Mouse (Mus musculus) heart, postnatal 0 days (tissue): ENCODE measurements around the gene Cdc42bpb. TPM values are rescaled to one million over a fixed set of nuclear protein-coding genes. Genes with fewer than 3 reads are reported as not detected.

ENCODE experiments used
- ATAC-seq: fragments of 200-750 bp; cut with Nextera tagmentation; 2 replicates; pipeline ENCODE4 v1.8.0; 2017; ENCODE audit warnings: low read depth, moderate number of reproducible peaks, moderate library complexity; ENCODE audit not compliant: insufficient read depth
- DNase-seq: peaks from one replicate; pipeline ENCODE4 v3.0.0-alpha.2; 2016; ENCODE audit warnings: low spot score
- H3K27ac ChIP-seq: fragments of 300-500 bp; sonication (generic); 2 replicates; pipeline ENCODE4 v1.5.1; 2014; ENCODE audit warnings: low read depth, mild to moderate bottlenecking
- H3K27me3 ChIP-seq: fragments of 300-500 bp; sonication (generic); 2 replicates; pipeline ENCODE4 v1.6.1; 2014; ENCODE audit warnings: low read length, mixed read lengths; ENCODE audit not compliant: control insufficient read depth, insufficient read depth
- H3K36me3 ChIP-seq: fragments of 300-500 bp; sonication (generic); replicated peaks from 2 replicates; pipeline ENCODE4 v1.6.1; 2014; ENCODE audit warnings: low read length, mixed read lengths; ENCODE audit not compliant: control insufficient read depth, insufficient read depth
- H3K4me1 ChIP-seq: fragments of 300-500 bp; sonication (generic); 2 replicates; pipeline ENCODE4 v1.6.1; 2014; ENCODE audit warnings: antibody characterized with exemption; ENCODE audit not compliant: control insufficient read depth, insufficient read depth
- H3K4me2 ChIP-seq: fragments of 300-500 bp; sonication (generic); 2 replicates; pipeline ENCODE4 v1.6.1; 2014; ENCODE audit warnings: low read depth, mild to moderate bottlenecking, low read length, moderate library complexity
- H3K4me3 ChIP-seq: fragments of 300-500 bp; sonication (generic); 2 replicates; pipeline ENCODE4 v1.5.1; 2014; ENCODE audit warnings: low read depth, low read length
- H3K9ac ChIP-seq: fragments of 300-500 bp; sonication (generic); replicated peaks from 2 replicates; pipeline ENCODE4 v1.6.1; 2014; ENCODE audit warnings: low read depth, low read length, mixed read lengths
- H3K9me3 ChIP-seq: fragments of 300-500 bp; sonication (generic); replicated peaks from 2 replicates; pipeline ENCODE4 v1.6.1; 2016; ENCODE audit warnings: low read length; ENCODE audit not compliant: control insufficient read depth
- CTCF ChIP-seq: IDR thresholded peaks from 2 replicates; pipeline ENCODE4 v1.5.1; 2016; ENCODE audit warnings: antibody characterized with exemption, control low read depth, low read depth
- EP300 ChIP-seq: IDR thresholded peaks from 2 replicates; pipeline ENCODE4 v1.6.1; 2016; ENCODE audit warnings: antibody characterized with exemption, low read depth
- WGBS: fragments of 180-500 bp; shearing (Covaris S2); extraction: QIAGEN DNeasy Blood & Tissue Kit; methylation state at CpG from one replicate; pipeline ENCODE4 v1.1.7; 2014; 5-methylcytosine and 5-hydroxymethylcytosine counted together
- polyA plus RNA-seq: library from polyadenylated mRNA; unstranded; fragments of >200 nt; fragmentation: Nextera tagmentation; extraction: Ambion mirVana; gene quantifications from 2 replicates; pipeline ENCODE4 v1.2.1, GENCODE M21; 2015
- total RNA-seq: library from RNA; depleted of rRNA; stranded (reverse); fragments of >200 nt; gene quantifications from 2 replicates; pipeline ENCODE4 v1.2.3, GENCODE M21; 2014; ENCODE audit warnings: low replicate concordance

The Cdc42bpb gene
- total and polyA plus RNA-seq, 2 experiments from 2014 or later: 18.2 to 119 TPM

DNA sequence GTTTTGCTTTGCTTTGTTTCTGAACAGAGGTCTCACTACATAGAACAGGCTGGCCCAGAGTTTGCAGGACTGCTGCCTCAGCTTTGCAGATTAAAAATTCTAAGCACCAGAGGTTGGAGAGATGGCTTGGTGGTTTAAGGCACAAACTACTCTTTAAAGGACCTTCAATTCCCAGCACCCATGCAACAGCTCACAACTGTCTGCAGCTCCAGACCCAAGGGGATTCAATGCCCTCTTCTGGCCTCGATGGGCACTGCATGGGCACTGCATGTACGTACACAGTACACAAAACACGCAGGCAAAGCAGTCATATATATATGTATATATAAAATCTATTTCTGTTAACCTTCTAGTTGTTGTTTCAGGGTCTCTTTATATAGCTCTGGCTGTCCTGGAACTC lies 13.3 kb downstream of the Cdc42bpb start:
- Histone ChIP-seq H3K27ac (no peak overlapping the region), H3K4me1 (peaks cover 35% of the 10 kb centered on the region), H3K9ac (no peak overlapping the region), H3K4me3 (no peak overlapping the region), H3K36me3 (no peaks in the 10 kb centered on the region), H3K9me3 (no peaks in the 10 kb centered on the region), H3K4me2 (no peak overlapping the region), H3K27me3 (no peaks in the 10 kb centered on the region)
- 86% methylated on average over 3 of the region's 3 CpGs for WGBS
- DNase-seq (no peak), ATAC-seq (no peak)
- TF ChIP-seq CTCF (0 out of 2 replicates have a peak, but pooled peaks have one; percentile 1), EP300 (no peak)

GRCm38 (mm10) chr12:111361319-111362098 lies 16.0 kb downstream of the Cdc42bpb start:
- ATAC-seq: no peak
- H3K9ac ChIP-seq: no peak overlapping the region
- H3K36me3 ChIP-seq: no peaks in the 10 kb centered on the region
- H3K4me2 ChIP-seq: no peak overlapping the region
- TF ChIP-seq CTCF (no peak), EP300 (no peak)
- WGBS: 76% methylated on average over 14 of the region's 14 CpGs
- DNase-seq: no peak
- no peak overlapping the region for H3K27ac ChIP-seq
- no peak overlapping the region for H3K4me3 ChIP-seq
- H3K27me3 ChIP-seq: no peaks in the 10 kb centered on the region
- peaks cover 23% of the 10 kb centered on the region for H3K4me1 ChIP-seq
- no peaks in the 10 kb centered on the region for H3K9me3 ChIP-seq

DNA sequence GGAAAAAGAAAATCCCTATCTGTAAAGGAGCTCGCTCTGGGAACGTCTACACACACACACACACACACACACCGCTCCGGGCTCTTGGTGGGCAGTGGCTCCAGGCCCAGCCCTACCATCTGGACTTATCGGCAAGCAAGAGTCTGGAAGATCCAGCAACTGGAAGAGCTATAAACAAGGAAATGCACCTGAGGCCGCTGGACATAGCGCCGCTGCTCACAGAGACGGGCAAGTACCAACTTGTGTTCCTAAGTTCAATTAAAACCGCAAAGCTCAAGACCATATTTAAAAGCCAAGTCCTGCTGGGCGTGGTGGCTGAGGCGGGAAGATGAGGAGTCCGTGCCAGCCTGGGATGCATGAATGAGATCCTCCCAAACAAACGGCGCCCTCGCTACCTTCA lies 16.8 kb downstream of the Cdc42bpb start:
- Histone ChIP-seq H3K4me3 (no peak overlapping the region), H3K36me3 (no peaks in the 10 kb centered on the region), H3K4me2 (no peak overlapping the region), H3K4me1 (peaks cover 21% of the 10 kb centered on the region), H3K9me3 (no peaks in the 10 kb centered on the region), H3K27ac (no peak overlapping the region), H3K27me3 (no peaks in the 10 kb centered on the region), H3K9ac (no peak overlapping the region)
- no peak for ATAC-seq
- TF ChIP-seq CTCF (no peak), EP300 (no peak)
- 81% methylated on average over 16 of the region's 16 CpGs for WGBS
- DNase-seq: no peak

- Histone ChIP-seq H3K4me2 (no peak overlapping the region), H3K4me3 (no peak overlapping the region), H3K4me1 (peaks cover 15% of the 10 kb centered on the region), H3K9me3 (no peaks in the 10 kb centered on the region), H3K9ac (no peak overlapping the region), H3K36me3 (no peaks in the 10 kb centered on the region), H3K27me3 (no peaks in the 10 kb centered on the region), H3K27ac (no peak overlapping the region)
- TF ChIP-seq CTCF: no peak
- TF ChIP-seq EP300: no peak
- DNase-seq (no peak), ATAC-seq (no peak)
- 79% methylated on average over 8 of the region's 8 CpGs for WGBS
These were observed 21.3 kb downstream of the Cdc42bpb start for GRCm38 (mm10) chr12:111356216-111356615.

DNA sequence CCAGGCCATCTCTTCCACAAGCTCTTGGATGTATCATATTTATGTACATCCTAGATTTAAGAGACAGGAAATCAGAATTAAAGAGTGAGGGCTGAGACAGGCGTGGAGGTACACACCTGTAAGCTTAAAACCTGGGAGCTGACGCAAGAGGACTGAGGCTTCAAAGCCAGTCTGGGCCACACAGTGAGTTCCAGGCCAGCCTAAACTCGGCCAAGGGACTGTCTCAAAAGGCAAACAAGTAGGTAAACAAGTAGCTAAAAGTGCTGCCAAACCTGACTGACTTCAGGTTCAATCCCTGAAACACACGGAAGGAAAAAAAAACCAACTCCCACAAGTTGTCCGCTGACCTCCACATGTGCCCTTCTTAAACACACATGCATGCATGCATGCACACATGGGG lies 23.4 kb downstream of the Cdc42bpb start:
- no peak overlapping the region for H3K27ac ChIP-seq
- H3K4me2 ChIP-seq: no peak overlapping the region
- no peak overlapping the region for H3K9ac ChIP-seq
- H3K4me1 ChIP-seq: peaks cover 18% of the 10 kb centered on the region
- H3K4me3 ChIP-seq: no peak overlapping the region
- no peaks in the 10 kb centered on the region for H3K36me3 ChIP-seq
- TF ChIP-seq CTCF: no peak
- no peak for TF ChIP-seq EP300
- no peaks in the 10 kb centered on the region for H3K27me3 ChIP-seq
- DNase-seq (no peak), ATAC-seq (no peak)
- 74% methylated on average over 5 of the region's 5 CpGs for WGBS
- H3K9me3 ChIP-seq: no peaks in the 10 kb centered on the region

DNA sequence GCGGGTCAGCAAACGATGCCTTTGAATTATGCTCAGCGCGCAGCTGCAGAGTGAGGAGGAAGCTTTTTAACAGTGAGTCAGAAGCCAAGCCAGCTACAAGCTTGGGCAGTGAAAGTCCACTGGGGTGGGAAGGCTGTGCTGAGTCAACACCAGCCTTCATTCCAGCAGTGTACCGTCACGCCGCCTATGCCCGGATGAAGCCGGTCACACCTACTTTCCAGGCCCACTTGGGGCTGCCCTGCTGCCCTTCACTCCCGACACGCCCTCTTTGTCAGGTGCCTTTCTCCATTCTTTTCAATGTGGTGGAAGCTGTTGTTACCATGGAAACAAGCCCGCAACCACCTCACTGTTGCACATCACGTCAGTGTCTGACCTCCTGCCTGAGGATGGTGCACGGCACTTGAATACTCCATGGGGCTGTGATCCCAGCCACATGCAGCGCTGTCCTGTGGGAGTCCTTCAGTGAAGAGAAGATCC lies 24.0 kb downstream of the Cdc42bpb start:
- TF ChIP-seq CTCF (no peak), EP300 (no peak)
- Histone ChIP-seq H3K4me3 (no peak overlapping the region), H3K4me1 (peaks cover 21% of the 10 kb centered on the region), H3K36me3 (no peaks in the 10 kb centered on the region), H3K9ac (no peak overlapping the region), H3K4me2 (no peak overlapping the region), H3K27ac (no peak overlapping the region), H3K9me3 (no peaks in the 10 kb centered on the region), H3K27me3 (no peaks in the 10 kb centered on the region)
- peak; percentile 76; the same call in 1 of the 2 replicates for ATAC-seq
- WGBS: 54% methylated on average over 15 of the region's 15 CpGs
- no peak for DNase-seq
